Mouse (Mus musculus) kidney, embryonic 14.5 days (tissue): ENCODE measurements around the gene Sept4. TPM values are rescaled to one million over a fixed set of nuclear protein-coding genes. Genes with fewer than 3 reads are reported as not detected.
A peak's percentile ranks its signal among the peaks of the same experiment; 100 is the strongest.

Experiments used
- ATAC-seq: fragments of 200-750 bp; cut with Nextera tagmentation; 2 replicates; pipeline ENCODE4 v1.8.0; 2017; ENCODE audit warnings: moderate number of reproducible peaks, mild to moderate bottlenecking, moderate TSS enrichment, moderate library complexity; ENCODE audit not compliant: low FRiP score, low TSS enrichment
- H3K27ac ChIP-seq: fragments of 300-500 bp; sonication (generic); 2 replicates; pipeline ENCODE4 v1.5.1; 2014; ENCODE audit warnings: low read depth, mild to moderate bottlenecking, low read length, moderate library complexity, mixed read lengths
- H3K27me3 ChIP-seq: fragments of 300-500 bp; sonication (generic); 2 replicates; pipeline ENCODE4 v1.6.1; 2014; ENCODE audit warnings: mild to moderate bottlenecking, low read length; ENCODE audit not compliant: control insufficient read depth, insufficient read depth
- H3K36me3 ChIP-seq: fragments of 300-500 bp; sonication (generic); 2 replicates; pipeline ENCODE4 v1.6.1; 2014; ENCODE audit warnings: low read length, mixed read lengths; ENCODE audit not compliant: control insufficient read depth, insufficient read depth
- H3K4me1 ChIP-seq: fragments of 300-500 bp; sonication (generic); 2 replicates; pipeline ENCODE4 v1.6.1; 2014; ENCODE audit warnings: low read length, mixed read lengths; ENCODE audit not compliant: control insufficient read depth, insufficient read depth
- H3K4me2 ChIP-seq: fragments of 300-500 bp; sonication (generic); replicated peaks from 2 replicates; pipeline ENCODE4 v1.6.1; 2014; ENCODE audit warnings: low read depth, mild to moderate bottlenecking, low read length
- H3K4me3 ChIP-seq: fragments of 300-500 bp; sonication (generic); 2 replicates; pipeline ENCODE4 v1.5.1; 2014; ENCODE audit warnings: mild to moderate bottlenecking, low read length
- H3K9ac ChIP-seq: fragments of 300-500 bp; sonication (generic); 2 replicates; pipeline ENCODE4 v1.6.1; 2014; ENCODE audit warnings: low read depth, mild to moderate bottlenecking, low read length, moderate library complexity
- H3K9me3 ChIP-seq: fragments of 300-500 bp; sonication (generic); 2 replicates; pipeline ENCODE4 v1.6.1; 2016; ENCODE audit warnings: low read length; ENCODE audit not compliant: control insufficient read depth
- WGBS: fragments of 180-500 bp; shearing (Covaris S2); extraction: QIAGEN DNeasy Blood & Tissue Kit; methylation state at CpG from one replicate; pipeline ENCODE4 v1.1.7; 2014; 5-methylcytosine and 5-hydroxymethylcytosine counted together
- polyA plus RNA-seq: library from polyadenylated mRNA; unstranded; fragments of >200 nt; fragmentation: Nextera tagmentation; extraction: Ambion mirVana; gene quantifications from 2 replicates; pipeline ENCODE4 v1.2.1, GENCODE M21; 2014

Gene Sept4
- polyA plus RNA-seq, 1 experiment from 2014 or later = 35.6 TPM

GRCm38 (mm10) chr11:87574520-87575180, 5.9 kb downstream of the Sept4 start:
- WGBS = 61% methylated on average over 21 of the region's 21 CpGs
- Histone ChIP-seq H3K4me3 (no peak overlapping the region), H3K27me3 (no peaks in the 10 kb centered on the region), H3K4me1 (peaks cover 32% of the 10 kb centered on the region), H3K4me2 (no peak overlapping the region), H3K27ac (no peak overlapping the region), H3K9me3 (no peaks in the 10 kb centered on the region), H3K36me3 (no peaks in the 10 kb centered on the region), H3K9ac (no peak overlapping the region)
- ATAC-seq = no peak

DNA sequence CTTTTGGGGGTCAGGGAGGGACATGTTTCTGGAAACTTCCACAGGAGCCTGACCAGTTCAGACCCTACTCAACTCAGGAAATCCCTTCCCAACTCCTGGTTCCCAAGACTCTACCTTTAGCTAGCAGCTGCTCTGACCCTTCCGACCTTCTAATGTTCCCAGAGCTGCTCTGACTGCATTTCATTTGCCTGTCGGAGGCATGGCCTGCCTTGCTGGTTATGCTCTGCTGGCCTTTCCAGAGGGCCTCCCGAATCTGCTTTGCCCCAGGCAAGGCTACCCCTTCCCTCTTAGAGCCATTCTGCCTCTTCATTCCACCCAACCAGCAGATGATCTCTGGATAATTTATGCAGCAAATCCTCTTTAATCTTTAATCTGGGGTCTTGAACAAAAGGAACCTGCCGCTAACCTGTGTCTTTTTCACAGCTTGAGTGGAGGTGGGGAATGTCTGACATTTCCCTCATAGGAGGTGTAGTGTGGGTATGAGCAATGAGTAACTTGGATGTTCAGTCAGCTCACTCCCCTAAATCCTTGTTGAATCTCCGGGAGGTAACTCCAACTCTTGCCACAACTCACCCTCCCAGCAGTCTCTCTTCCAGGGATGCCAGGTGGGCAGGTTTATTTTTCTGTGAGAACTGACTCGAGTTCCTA, 9.0 kb downstream of the Sept4 start:
- ATAC-seq = peak; percentile 21; the same call in 1 of the 2 replicates
- 12% methylated on average over 6 of the region's 6 CpGs for WGBS

GRCm38 (mm10) chr11:87578249-87578962, 9.7 kb downstream of the Sept4 start:
- Histone ChIP-seq H3K4me3 (peak overlapping the region; percentile 59), H3K4me2 (peak overlapping the region; percentile 92), H3K36me3 (no peaks in the 10 kb centered on the region), H3K4me1 (peaks cover 21% of the 10 kb centered on the region; the same call in 1 of the 2 replicates), H3K9me3 (no peaks in the 10 kb centered on the region), H3K9ac (peak overlapping the region; percentile 68), H3K27ac (peak overlapping the region; percentile 90), H3K27me3 (no peaks in the 10 kb centered on the region)
- WGBS = under 1% methylated on average over 40 of the region's 40 CpGs
- peak; percentile 66 for ATAC-seq

More for the DNA sequence above, 9.0 kb downstream of the Sept4 start:
- Histone ChIP-seq H3K4me3 (peak overlapping the region; percentile 59), H3K4me1 (peaks cover 21% of the 10 kb centered on the region; the same call in 1 of the 2 replicates), H3K4me2 (peak overlapping the region; percentile 92), H3K36me3 (no peaks in the 10 kb centered on the region), H3K27me3 (no peaks in the 10 kb centered on the region), H3K9ac (peak overlapping the region; percentile 68; the same call in 1 of the 2 replicates), H3K9me3 (no peaks in the 10 kb centered on the region), H3K27ac (peak overlapping the region; percentile 90)

- H3K9ac ChIP-seq = peak overlapping the region; percentile 68
- H3K27ac ChIP-seq = peak overlapping the region; percentile 90; the same call in 1 of the 2 replicates
- peak; percentile 38; the same call in 1 of the 2 replicates for ATAC-seq
Measured at GRCm38 (mm10) chr11:87578963-87579601, 10.4 kb downstream of the Sept4 start.

DNA sequence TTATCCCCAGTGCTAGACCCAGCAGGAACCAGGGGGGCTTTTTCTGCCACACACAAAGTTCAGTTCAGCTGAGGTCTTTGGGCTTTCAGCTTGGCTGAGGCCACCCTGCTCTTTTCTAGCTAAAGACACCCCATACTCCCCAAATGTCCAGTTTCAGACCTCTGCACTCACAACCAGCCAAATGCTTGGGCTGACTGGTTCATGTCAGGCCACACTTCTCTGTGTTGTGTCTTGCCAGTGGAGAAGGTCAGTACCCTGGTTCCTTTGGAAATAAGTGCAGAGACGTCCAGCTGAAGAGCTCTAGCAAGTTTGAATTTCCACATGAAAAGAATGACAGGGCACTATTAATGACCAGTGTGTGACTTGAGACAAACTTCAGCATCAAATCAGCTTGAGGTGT, 11.0 kb downstream of the Sept4 start:
- no peaks in the 10 kb centered on the region for H3K27me3 ChIP-seq
- no peaks in the 10 kb centered on the region for H3K36me3 ChIP-seq
- H3K27ac ChIP-seq = no peak overlapping the region
- WGBS = 65% methylated on average over 1 of the region's 1 CpGs
- H3K4me2 ChIP-seq = peak overlapping the region; percentile 92
- no peaks in the 10 kb centered on the region for H3K9me3 ChIP-seq
- H3K4me3 ChIP-seq = no peak overlapping the region
- H3K4me1 ChIP-seq = peaks cover 26% of the 10 kb centered on the region; the same call in 1 of the 2 replicates
- H3K9ac ChIP-seq = peak overlapping the region; percentile 28; the same call in 1 of the 2 replicates
- no peak for ATAC-seq

More at GRCm38 (mm10) chr11:87578963-87579601, 10.4 kb downstream of the Sept4 start:
- peak overlapping the region; percentile 59 for H3K4me3 ChIP-seq
- peaks cover 21% of the 10 kb centered on the region; the same call in 1 of the 2 replicates for H3K4me1 ChIP-seq
- H3K9me3 ChIP-seq = no peaks in the 10 kb centered on the region
- H3K4me2 ChIP-seq = peak overlapping the region; percentile 92
- WGBS = 17% methylated on average over 10 of the region's 10 CpGs
- no peaks in the 10 kb centered on the region for H3K36me3 ChIP-seq
- H3K27me3 ChIP-seq = no peaks in the 10 kb centered on the region

- Histone ChIP-seq H3K9ac (no peak overlapping the region), H3K4me1 (peaks cover 31% of the 10 kb centered on the region; the same call in 1 of the 2 replicates), H3K4me2 (no peak overlapping the region), H3K4me3 (no peak overlapping the region), H3K9me3 (no peaks in the 10 kb centered on the region), H3K27me3 (no peaks in the 10 kb centered on the region), H3K36me3 (no peaks in the 10 kb centered on the region), H3K27ac (no peak overlapping the region)
- 58% methylated on average over 10 of the region's 10 CpGs for WGBS
- ATAC-seq = no peak
Measured at GRCm38 (mm10) chr11:87580543-87581085, 11.9 kb downstream of the Sept4 start.

- H3K9ac ChIP-seq = no peak overlapping the region
- WGBS = 85% methylated on average over 12 of the region's 12 CpGs
- no peak overlapping the region for H3K4me2 ChIP-seq
- no peaks in the 10 kb centered on the region for H3K36me3 ChIP-seq
- peaks cover 31% of the 10 kb centered on the region; the same call in 1 of the 2 replicates for H3K4me1 ChIP-seq
- no peak overlapping the region for H3K27ac ChIP-seq
- H3K4me3 ChIP-seq = no peak overlapping the region
- no peak for ATAC-seq
- H3K9me3 ChIP-seq = no peaks in the 10 kb centered on the region
- H3K27me3 ChIP-seq = no peaks in the 10 kb centered on the region
Measured at GRCm38 (mm10) chr11:87581161-87581865, 12.6 kb downstream of the Sept4 start.
